Mouse (Mus musculus) bone marrow, adult 2 months (tissue): ENCODE measurements around the gene Hoxa13.

Source experiments
- CTCF ChIP-seq: fragments of 200-500 bp; IDR thresholded peaks from 2 replicates; pipeline ENCODE4 v1.5.1; 2011; ENCODE audit warnings: low read length, control low read depth; ENCODE audit not compliant: control insufficient read depth, insufficient read depth
- POLR2A ChIP-seq: fragments of 200-500 bp; IDR thresholded peaks from 2 replicates; pipeline ENCODE4 v1.6.1; 2011; ENCODE audit warnings: low read depth, mild to moderate bottlenecking, control low read depth, low read length, borderline replicate concordance; ENCODE audit not compliant: control insufficient read depth

GRCm38 (mm10) chr6:52253511-52254500 lies 6.9 kb downstream of the Hoxa13 start:
- TF ChIP-seq CTCF: no peak
- no peak for TF ChIP-seq POLR2A
